Mouse (Mus musculus) right cerebral cortex, postnatal 25 days (tissue): ENCODE measurements around the gene Slc7a9.

Source experiments
- DNase-seq: peaks from one replicate; pipeline ENCODE4 v3.0.0; 2022

The Slc7a9 gene

GRCm38 (mm10) chr7:35447996-35448846 lies at the start of gene Slc7a9:
Slc7a9 (plus strand) TSS chr7:35448796.
- no peak for DNase-seq

- no peak for DNase-seq
Measured at GRCm38 (mm10) chr7:35401169-35401568, 47.4 kb upstream of the Slc7a9 start.

- no peak for DNase-seq
Measured at GRCm38 (mm10) chr7:35415226-35415625, 33.4 kb upstream of the Slc7a9 start.

- no peak for DNase-seq
Measured at GRCm38 (mm10) chr7:35415801-35416653, 32.6 kb upstream of the Slc7a9 start.

- DNase-seq = no peak
Measured at GRCm38 (mm10) chr7:35416654-35416948, 32.0 kb upstream of the Slc7a9 start.

GRCm38 (mm10) chr7:35423071-35423470 lies 25.5 kb upstream of the Slc7a9 start:
- no peak for DNase-seq

GRCm38 (mm10) chr7:35428146-35428545 lies 20.4 kb upstream of the Slc7a9 start:
- DNase-seq = no peak

- DNase-seq = no peak
Measured at GRCm38 (mm10) chr7:35435266-35435665, 13.3 kb upstream of the Slc7a9 start.

- no peak for DNase-seq
Measured at GRCm38 (mm10) chr7:35447501-35447900, 1.1 kb upstream of the Slc7a9 start.

- DNase-seq = no peak
Measured at GRCm38 (mm10) chr7:35448867-35449266, 271 bp downstream of the Slc7a9 start.

GRCm38 (mm10) chr7:35456091-35456814 lies 7.7 kb downstream of the Slc7a9 start:
- no peak for DNase-seq

GRCm38 (mm10) chr7:35460971-35461370 lies 12.4 kb downstream of the Slc7a9 start:
- no peak for DNase-seq

GRCm38 (mm10) chr7:35465027-35465426 lies 16.4 kb downstream of the Slc7a9 start:
- no peak for DNase-seq

GRCm38 (mm10) chr7:35467856-35468255 lies 19.3 kb downstream of the Slc7a9 start:
- no peak for DNase-seq

GRCm38 (mm10) chr7:35470794-35471193 lies 22.2 kb downstream of the Slc7a9 start:
- no peak for DNase-seq

GRCm38 (mm10) chr7:35476457-35476856 lies 27.9 kb downstream of the Slc7a9 start:
- DNase-seq = no peak

GRCm38 (mm10) chr7:35485126-35485525 lies 36.5 kb downstream of the Slc7a9 start:
- DNase-seq = no peak

- no peak for DNase-seq
Measured at GRCm38 (mm10) chr7:35486553-35486952, 38.0 kb downstream of the Slc7a9 start.

GRCm38 (mm10) chr7:35490186-35490585 lies 41.6 kb downstream of the Slc7a9 start:
- DNase-seq = no peak

GRCm38 (mm10) chr7:35491005-35491404 lies 42.4 kb downstream of the Slc7a9 start:
- DNase-seq = no peak

- DNase-seq = no peak
Measured at GRCm38 (mm10) chr7:35497516-35497915, 48.9 kb downstream of the Slc7a9 start.

- no peak for DNase-seq
Measured at GRCm38 (mm10) chr7:35501995-35502394, 53.4 kb downstream of the Slc7a9 start.
